ENCODE assay signal across 23 mouse cellular contexts in genomic region chr3:115996929-115997328, GRCm38 (mm10).
"Had no signal": no experiment of that assay in that cellular context is flagged by ENCODE, and none has a peak within 500 bp of the region (broad histone marks: within the 10 kb centered on the region; RNA-seq: fewer than 3 reads in every experiment).

No protein-coding gene starts in this region.

- H3K27me3 ChIP-seq: heart, embryonic 13.5 days; heart, embryonic 15.5 days; hindbrain, embryonic 13.5 days; hindbrain, embryonic 15.5 days; kidney, embryonic 15.5 days; limb, embryonic 13.5 days; limb, embryonic 15.5 days; liver, embryonic 12.5 days had no signal

- ATAC-seq: hindbrain, postnatal 0 days; intestine, embryonic 16.5 days; liver, embryonic 12.5 days had no signal

- DNase-seq: gastrocnemius, postnatal 14 days; gastrocnemius, postnatal 36 days; heart, adult 2 months; heart, postnatal 14 days; heart, postnatal 36 days; kidney, adult 11 months; kidney, adult 2 months; kidney, adult 9 months; kidney, postnatal 14 days; kidney, postnatal 36 days; layer of hippocampus, adult 9-11 months; layer of hippocampus, postnatal 36 days; left cerebral cortex, postnatal 4 days had no signal
